In genomic region chr14:72691406-72691805, GRCm38 (mm10) we compare ENCODE assay signal across 34 mouse cellular contexts. TPM values are rescaled to one million over a fixed set of nuclear protein-coding genes. Genes with fewer than 3 reads are reported as not detected.
DNase-seq lines count a peak whose midpoint lies in the region; ATAC-seq and TF ChIP-seq lines count a peak whose summit lies in the region.
"Had no signal": no experiment of that assay in that cellular context is flagged by ENCODE, and none has a peak within 500 bp of the region (broad histone marks: within the 10 kb centered on the region; RNA-seq: fewer than 3 reads in every experiment).

No protein-coding gene starts in this region.

- H3K9ac ChIP-seq in midbrain, postnatal 0 days (replicated peaks; ENCODE audit: low read length, poor library complexity, severe bottlenecking), result no peak overlapping the region
- H3K9ac ChIP-seq: embryonic facial prominence, embryonic 13.5 days; forebrain, embryonic 15.5 days; hindbrain, embryonic 15.5 days; liver, embryonic 12.5 days; liver, postnatal 0 days; midbrain, embryonic 15.5 days; neural tube, embryonic 13.5 days had no signal

- no peak overlapping the region for H3K4me3 ChIP-seq in midbrain, postnatal 0 days (ENCODE audit: low read depth, low read length)
- H3K4me3 ChIP-seq: embryonic facial prominence, embryonic 13.5 days; forebrain, embryonic 10.5 days; forebrain, embryonic 15.5 days; hindbrain, embryonic 15.5 days; layer of hippocampus, adult 2 months; liver, embryonic 12.5 days; midbrain, embryonic 10.5 days; midbrain, embryonic 15.5 days; myocyte; neural tube, embryonic 13.5 days had no signal

- no peak overlapping the region for H3K27ac ChIP-seq in midbrain, postnatal 0 days (ENCODE audit: low read depth, low read length)
- H3K27ac ChIP-seq: embryonic facial prominence, embryonic 13.5 days; forebrain, embryonic 10.5 days; forebrain, embryonic 15.5 days; hindbrain, embryonic 15.5 days; layer of hippocampus, adult 2 months; liver, embryonic 12.5 days; macrophage; midbrain, embryonic 10.5 days; midbrain, embryonic 15.5 days; neural tube, embryonic 13.5 days had no signal

- WGBS in midbrain, postnatal 0 days, result 90% methylated on average over 1 of the region's 1 CpGs

- ATAC-seq in common myeloid progenitor, adult 5-6 weeks (replicated peaks; ENCODE audit: low read depth, poor library complexity, severe bottlenecking), result peak; percentile 84
- ATAC-seq in monocyte, adult 5-6 weeks (replicated peaks; ENCODE audit: insufficient number of reproducible peaks, low FRiP score, low TSS enrichment, poor library complexity, severe bottlenecking), result peak; percentile 73
- no peak for ATAC-seq in midbrain, postnatal 0 days (ENCODE audit: low FRiP score)
- ATAC-seq: activated CD4-positive, CD25-positive, alpha-beta regulatory T cell, adult 4 months; forebrain, embryonic 15.5 days; inflammation-experienced regulatory T-cells, adult 6 months; liver, embryonic 12.5 days; liver, postnatal 0 days; lung, postnatal 0 days; midbrain, embryonic 15.5 days had no signal

- peak; percentile 86 for DNase-seq in A20 (ENCODE audit: low read depth, low spot score)
- DNase-seq in B cell, adult 2 months, result peak; percentile 53 to 61
- no peak for DNase-seq in midbrain, postnatal 0 days (ENCODE audit: low spot score)
- DNase-seq in cerebellum, postnatal 36 days, result no peak
- DNase-seq in left cerebral cortex, adult 9 months (ENCODE audit: low spot score in 2 of 2), result no peak
- DNase-seq: adrenal gland, adult 2 months; cerebellum, adult 11 months; cerebellum, adult 9-10 months; gastrocnemius, postnatal 25 days; heart, postnatal 36 days; kidney, adult 11 months; kidney, postnatal 36 days; left cerebral cortex, postnatal 4 days; liver, postnatal 0 days; retina, postnatal 1 day; right cerebral cortex, postnatal 14 days; thymus, postnatal 14 days had no signal

- H3K36me3 ChIP-seq in midbrain, postnatal 0 days (ENCODE audit: insufficient read depth, low read length), result no peaks in the 10 kb centered on the region
- H3K36me3 ChIP-seq: embryonic facial prominence, embryonic 13.5 days; forebrain, embryonic 10.5 days; forebrain, embryonic 15.5 days; hindbrain, embryonic 15.5 days; liver, embryonic 12.5 days; midbrain, embryonic 10.5 days; midbrain, embryonic 15.5 days; neural tube, embryonic 13.5 days had no signal

- no peak overlapping the region for H3K4me2 ChIP-seq in midbrain, postnatal 0 days (ENCODE audit: low read depth, low read length, poor library complexity, severe bottlenecking)
- H3K4me2 ChIP-seq: embryonic facial prominence, embryonic 13.5 days; forebrain, embryonic 15.5 days; heart, embryonic 11.5 days; hindbrain, embryonic 15.5 days; liver, embryonic 12.5 days; midbrain, embryonic 15.5 days; neural tube, embryonic 13.5 days had no signal

- TF ChIP-seq CTCF in midbrain, postnatal 0 days (IDR thresholded peaks at IDR 0.05), result no peak

- H3K4me1 ChIP-seq in midbrain, postnatal 0 days (ENCODE audit: insufficient read depth, low read length), result no peaks in the 10 kb centered on the region
- H3K4me1 ChIP-seq: embryonic facial prominence, embryonic 13.5 days; forebrain, embryonic 10.5 days; forebrain, embryonic 15.5 days; hindbrain, embryonic 15.5 days; liver, embryonic 12.5 days; midbrain, embryonic 10.5 days; midbrain, embryonic 15.5 days; neural tube, embryonic 13.5 days had no signal

- H3K9me3 ChIP-seq in midbrain, postnatal 0 days (ENCODE audit: low read length), result no peaks in the 10 kb centered on the region
- H3K9me3 ChIP-seq: embryonic facial prominence, embryonic 13.5 days; forebrain, embryonic 10.5 days; forebrain, embryonic 15.5 days; hindbrain, embryonic 15.5 days; liver, embryonic 12.5 days; midbrain, embryonic 10.5 days; midbrain, embryonic 15.5 days; neural tube, embryonic 13.5 days had no signal

- H3K27me3 ChIP-seq in midbrain, postnatal 0 days (ENCODE audit: insufficient read depth, low read length), result no peaks in the 10 kb centered on the region
- H3K27me3 ChIP-seq: embryonic facial prominence, embryonic 13.5 days; forebrain, embryonic 15.5 days; hindbrain, embryonic 15.5 days; liver, embryonic 12.5 days; midbrain, embryonic 15.5 days; neural tube, embryonic 13.5 days had no signal

RNA-seq across cellular contexts. Expression of gene Fndc3a, which starts 18.4 kb away (rescaled TPM):
- 37.3 and 43.8 TPM in 2 replicates for total RNA-seq in common myeloid progenitor, adult 5-6 weeks (2017)
- 86.5 to 152 TPM (median 126 TPM) in 3 replicates for total RNA-seq in monocyte, adult 5-6 weeks (2017)
- total RNA-seq in midbrain, postnatal 0 days (2014; rRNA removed), result 46.6 and 66.2 TPM in 2 replicates
- polyA plus RNA-seq in midbrain, postnatal 0 days (2015; fragmentation: Nextera tagmentation; extraction: Ambion mirVana), result 48.6 and 50.3 TPM in 2 replicates

Comparison
In these comparisons a context has a peak if more than half of its experiments do, and no peak if none do; other contexts are left out.
1. DNase-seq: peak in A20 (single experiment) and B cell, adult 2 months (2 of 2); none in midbrain, postnatal 0 days (single experiment), cerebellum, postnatal 36 days (0 of 2) and left cerebral cortex, adult 9 months (0 of 2).